Mouse (Mus musculus) C2C12 (cell line): ENCODE data around the gene L3hypdh.

Source experiments
- CEBPB ChIP-seq: IDR thresholded peaks from one replicate; pipeline ENCODE4 v1.6.1; 2011; ENCODE audit warnings: low read depth, mild to moderate bottlenecking, control low read depth, moderate library complexity
- CTCF ChIP-seq: IDR thresholded peaks from one replicate; pipeline ENCODE4 v1.5.1; 2011; ENCODE audit not compliant: control insufficient read depth, insufficient read depth, insufficient read length
- FOSL1 ChIP-seq: IDR thresholded peaks from one replicate; pipeline ENCODE4 v1.8.0; 2011; ENCODE audit warnings: mild to moderate bottlenecking, low read length; ENCODE audit not compliant: poor library complexity, insufficient read depth, severe bottlenecking

GRCm38 (mm10) chr12:72115686-72116345 lies 30.6 kb upstream of the L3hypdh start:
- TF ChIP-seq CTCF (no peak), FOSL1 (no peak), CEBPB (no peak)
